In the genomic region with DNA sequence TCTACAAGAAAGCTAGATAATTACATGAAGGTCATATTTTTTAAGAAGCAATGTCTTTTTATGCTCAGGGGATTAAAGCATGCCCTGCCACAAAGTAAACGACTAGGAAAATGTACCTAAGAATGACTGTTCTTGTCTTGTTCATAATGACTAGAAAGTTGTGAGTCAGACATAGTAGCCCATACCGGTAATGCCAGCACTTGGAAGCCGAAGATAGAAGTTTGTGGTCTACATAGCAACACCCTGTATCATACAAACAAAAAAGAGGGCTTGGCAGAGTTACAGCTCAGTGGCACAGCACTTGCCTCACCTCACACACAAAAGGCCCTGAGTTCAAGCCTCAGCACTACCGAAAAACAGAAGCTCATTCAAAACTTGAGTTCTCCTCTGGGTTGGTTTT, we compare ENCODE assay signal across 19 mouse cellular contexts. TPM values are rescaled to one million over a fixed set of nuclear protein-coding genes. Genes with fewer than 3 reads are reported as not detected.
A peak's percentile ranks its signal among the peaks of the same experiment; 100 is the strongest.
DNase-seq lines count a peak whose midpoint lies in the region; TF ChIP-seq lines count a peak whose summit lies in the region.
"Had no signal": no experiment of that assay in that cellular context is flagged by ENCODE, and none has a peak within 500 bp of the region (broad histone marks: within the 10 kb centered on the region; RNA-seq: fewer than 3 reads in every experiment).

No protein-coding gene starts in this region.

- WGBS in heart, adult 2 months: 77% methylated on average over 4 of the region's 4 CpGs

- DNase-seq in 3134 (ENCODE audit: extremely low read depth, insufficient read length, low spot score): peak; percentile 64
- peak; percentile 52 for DNase-seq in 416B (ENCODE audit: low read depth)
- peak; percentile 65 for DNase-seq in NIH3T3 (ENCODE audit: low read depth)
- DNase-seq in heart, adult 2 months: no peak
- no peak for DNase-seq in right cerebral cortex, postnatal 4 days
- no peak for DNase-seq in urinary bladder, postnatal 36 days (ENCODE audit: low spot score in 2 of 2)
- DNase-seq: adrenal gland, adult 8-10 months; adrenal gland, postnatal 14 days; adrenal gland, postnatal 36 days; cerebellum, adult 11-12 months; cerebellum, adult 2 months; cerebellum, adult 9-10 months; cerebellum, postnatal 10 days; cerebellum, postnatal 25 days; forebrain, postnatal 0 days had no signal

- H3K4me1 ChIP-seq in heart, adult 2 months (ENCODE audit: control insufficient read depth, insufficient read depth, low read length): no peaks in the 10 kb centered on the region
- H3K4me1 ChIP-seq: embryonic facial prominence, embryonic 10.5 days; embryonic facial prominence, embryonic 12.5 days; forebrain, embryonic 13.5 days; forebrain, embryonic 15.5 days had no signal

- TF ChIP-seq POLR2A in heart, adult 2 months (IDR thresholded peaks at IDR 0.05; ENCODE audit: insufficient read depth, low read depth, low read length): no peak

- H3K36me3 ChIP-seq in heart, adult 2 months (ENCODE audit: control insufficient read depth, insufficient read depth, low read length): no peaks in the 10 kb centered on the region

- no peak overlapping the region for H3K9ac ChIP-seq in heart, adult 2 months (ENCODE audit: low read depth, low read length)
- H3K9ac ChIP-seq: embryonic facial prominence, embryonic 12.5 days; forebrain, embryonic 13.5 days; forebrain, embryonic 15.5 days; forebrain, postnatal 0 days had no signal

- intact Hi-C loops in heart, adult 2 months (cut with DNase I): no loop called here

- no peaks in the 10 kb centered on the region for H3K79me2 ChIP-seq in heart, adult 2 months (replicated peaks; ENCODE audit: control insufficient read depth, insufficient read depth, low read length)

- TF ChIP-seq EP300 in heart, adult 2 months (IDR thresholded peaks at IDR 0.05; ENCODE audit: insufficient read depth, low read depth, low read length): no peak

- TF ChIP-seq CTCF in heart, adult 2 months (IDR thresholded peaks at IDR 0.05): no peak

- H3K4me3 ChIP-seq in heart, adult 2 months: no peak overlapping the region
- H3K4me3 ChIP-seq: embryonic facial prominence, embryonic 10.5 days; embryonic facial prominence, embryonic 12.5 days; forebrain, embryonic 13.5 days; forebrain, embryonic 15.5 days had no signal

- H3K27me3 ChIP-seq in heart, adult 2 months (ENCODE audit: control insufficient read depth, insufficient read depth, low read length): no peaks in the 10 kb centered on the region
- H3K27me3 ChIP-seq: embryonic facial prominence, embryonic 12.5 days; forebrain, embryonic 13.5 days; forebrain, embryonic 15.5 days had no signal

- no peak overlapping the region for H3K27ac ChIP-seq in heart, adult 2 months
- H3K27ac ChIP-seq: embryonic facial prominence, embryonic 10.5 days; embryonic facial prominence, embryonic 12.5 days; forebrain, embryonic 13.5 days; forebrain, embryonic 15.5 days had no signal

RNA-seq across cellular contexts. Expression of gene Utp14a, which starts 15.0 kb away (rescaled TPM):
- 10 to 100 TPM; 14.0 to 18.1 TPM for total RNA-seq in heart, adult 2 months (2021)
- polyA plus RNA-seq in heart, adult 2 months (2012; rRNA removed): 2.5 and 4.6 TPM in 2 replicates

Comparison
In these comparisons a context has a peak if more than half of its experiments do, and no peak if none do; other contexts are left out.
1. DNase-seq: peak in 3134 (single experiment), 416B (single experiment) and NIH3T3 (single experiment); none in heart, adult 2 months (0 of 2), right cerebral cortex, postnatal 4 days (single experiment) and urinary bladder, postnatal 36 days (0 of 2).